Mouse (Mus musculus): ENCODE results near the gene Snx21. TPM values are rescaled to one million over a fixed set of nuclear protein-coding genes. Genes with fewer than 3 reads are reported as not detected.
"Not testable (repeated sequence)": the region's sequence is repeated elsewhere in the genome, so short reads cannot be mapped to it uniquely, and the experiment has no call there.

The Snx21 gene
- total RNA-seq, 2 experiments from 2014 or later: 29.2 to 35.3 TPM

DNA sequence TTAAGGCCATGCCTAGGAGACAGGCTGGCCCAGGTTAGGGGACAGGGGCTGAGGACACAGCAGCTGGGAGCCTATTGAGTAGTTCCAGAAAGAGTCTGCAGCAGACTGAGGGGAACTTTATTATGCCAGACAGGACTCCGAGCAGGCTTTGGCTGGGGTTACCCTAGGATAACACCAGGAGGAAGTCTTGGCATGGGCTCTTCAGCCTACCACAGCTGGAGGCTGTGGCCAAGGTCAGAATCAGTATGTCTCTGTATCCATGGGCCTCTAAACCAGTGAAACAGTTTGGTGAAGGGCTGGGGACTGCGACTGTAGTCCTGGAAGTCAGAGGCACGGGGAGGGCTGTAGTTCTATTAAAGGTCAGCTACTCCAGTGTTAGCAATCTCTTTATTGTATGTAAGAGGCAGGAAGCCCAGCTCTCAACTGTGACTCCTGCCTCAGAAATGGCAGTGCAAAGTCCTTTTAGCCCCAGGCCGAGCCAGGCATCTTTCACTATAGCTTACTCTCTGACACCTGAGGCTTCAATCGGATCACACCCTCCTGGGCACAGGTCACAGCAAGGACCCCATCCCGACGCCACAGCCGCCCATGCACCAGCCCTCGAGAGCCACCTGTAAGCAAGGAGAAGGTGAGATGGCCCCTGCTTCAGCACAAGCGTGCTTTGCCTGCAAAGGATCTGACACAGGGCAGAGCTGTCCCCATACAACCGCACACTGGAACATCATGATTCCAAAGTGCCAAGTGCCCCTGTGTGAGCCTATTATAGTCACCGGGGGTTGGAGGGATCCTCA, 7.0 kb downstream of the Snx21 start:
- DNase-seq: peak; percentile 53 to 56

DNA sequence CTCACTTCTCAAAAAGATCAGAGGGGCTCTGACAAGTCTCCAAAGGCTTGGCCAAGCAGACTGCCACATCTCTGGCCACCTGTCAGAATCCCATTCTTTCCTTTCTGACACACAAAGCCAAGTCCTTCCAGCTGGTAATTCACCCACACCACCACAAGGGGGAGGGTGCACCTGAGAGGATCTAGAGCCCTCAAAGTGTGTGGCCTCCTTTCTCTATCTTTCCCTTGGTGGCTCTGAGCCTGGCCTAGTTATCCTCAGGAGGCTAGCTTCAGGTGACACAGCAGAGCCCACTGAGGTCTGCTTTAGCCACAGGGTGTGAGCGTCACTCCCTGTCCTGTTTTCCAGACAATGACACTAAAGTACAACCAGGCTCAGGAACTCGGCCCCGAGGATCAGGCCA, 7.6 kb downstream of the Snx21 start:
- peak; percentile 65 to 77 for DNase-seq

DNA sequence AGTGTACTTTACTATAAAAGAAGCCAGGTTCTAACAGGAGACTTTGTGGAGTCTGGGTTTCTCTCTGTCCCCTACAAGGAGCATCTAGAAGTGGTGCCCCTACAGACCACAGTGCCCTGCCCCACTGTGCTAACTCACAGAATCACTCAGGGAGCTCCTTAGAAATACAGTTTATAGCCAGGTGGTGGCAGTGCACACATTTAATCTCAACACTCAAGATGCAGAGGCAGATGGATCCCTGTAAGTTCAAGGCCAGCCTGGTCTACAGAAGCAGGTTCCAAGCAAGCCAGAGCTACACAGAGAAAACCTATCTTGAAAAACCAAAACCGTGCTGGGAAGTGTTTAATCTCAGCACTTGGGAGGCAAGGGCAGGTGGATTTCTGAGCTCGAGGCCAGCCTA, 8.1 kb downstream of the Snx21 start:
- DNase-seq: no peak

DNA sequence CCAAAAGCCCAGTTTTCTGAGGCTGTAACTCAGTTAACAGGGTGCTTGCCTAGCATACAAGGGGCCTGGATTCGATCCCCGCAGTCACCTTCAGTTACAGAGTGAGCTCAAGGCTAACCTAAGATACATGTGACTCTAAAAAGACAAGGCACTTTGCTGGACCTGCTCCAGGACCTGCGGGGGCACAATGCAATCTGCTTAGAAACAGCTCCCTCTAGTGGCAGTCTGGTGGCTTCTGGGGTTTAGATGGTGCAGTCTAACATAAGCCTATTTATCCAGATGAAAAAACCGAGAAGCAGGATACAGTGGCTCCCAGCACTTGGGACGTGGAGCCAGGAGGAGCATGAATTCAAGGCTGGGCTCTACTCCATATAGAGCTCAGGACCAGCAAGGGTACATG, 8.7 kb downstream of the Snx21 start:
- peak; percentile 92 to 94 for DNase-seq

DNA sequence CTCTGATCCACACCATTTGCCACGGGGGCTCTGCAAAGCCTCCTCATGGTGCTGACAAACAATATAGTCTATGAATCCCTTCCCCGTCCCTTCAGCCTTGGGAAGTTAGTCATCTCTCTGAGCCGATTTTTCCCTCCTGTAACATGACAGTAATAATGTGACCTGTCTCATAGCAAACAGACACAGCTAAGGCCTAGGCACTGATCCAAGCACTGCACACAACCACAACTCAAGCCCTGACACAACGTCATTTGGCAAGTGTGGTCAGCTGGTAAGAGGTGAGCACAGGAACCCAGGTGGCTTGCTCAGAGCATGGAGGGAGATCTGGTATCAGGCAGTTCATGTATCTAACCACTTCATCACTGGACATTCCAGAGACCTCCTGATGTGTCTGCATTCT, 10.2 kb downstream of the Snx21 start:
- peak in 1 of 2 experiments; percentile 41 for DNase-seq

DNA sequence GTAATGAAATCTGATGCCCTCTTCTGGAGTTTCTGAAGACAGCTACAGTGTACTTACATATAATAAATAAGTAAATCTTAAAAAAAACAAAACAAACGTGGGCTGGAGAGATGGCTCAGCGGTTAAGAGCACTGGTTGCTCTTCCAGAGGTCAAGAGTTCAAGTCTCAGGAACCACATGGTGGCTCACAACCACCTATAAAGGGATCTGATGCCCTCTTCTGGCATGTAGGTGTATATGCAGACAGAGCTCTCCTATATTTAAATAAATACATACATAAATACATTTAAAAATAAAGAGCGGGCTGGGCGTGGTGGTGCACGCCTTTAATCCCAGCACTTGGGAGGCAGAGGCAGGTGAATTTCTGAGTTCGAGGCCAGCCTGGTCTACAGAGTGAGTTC, 12.9 kb downstream of the Snx21 start:
- not testable (repeated sequence) for DNase-seq

DNA sequence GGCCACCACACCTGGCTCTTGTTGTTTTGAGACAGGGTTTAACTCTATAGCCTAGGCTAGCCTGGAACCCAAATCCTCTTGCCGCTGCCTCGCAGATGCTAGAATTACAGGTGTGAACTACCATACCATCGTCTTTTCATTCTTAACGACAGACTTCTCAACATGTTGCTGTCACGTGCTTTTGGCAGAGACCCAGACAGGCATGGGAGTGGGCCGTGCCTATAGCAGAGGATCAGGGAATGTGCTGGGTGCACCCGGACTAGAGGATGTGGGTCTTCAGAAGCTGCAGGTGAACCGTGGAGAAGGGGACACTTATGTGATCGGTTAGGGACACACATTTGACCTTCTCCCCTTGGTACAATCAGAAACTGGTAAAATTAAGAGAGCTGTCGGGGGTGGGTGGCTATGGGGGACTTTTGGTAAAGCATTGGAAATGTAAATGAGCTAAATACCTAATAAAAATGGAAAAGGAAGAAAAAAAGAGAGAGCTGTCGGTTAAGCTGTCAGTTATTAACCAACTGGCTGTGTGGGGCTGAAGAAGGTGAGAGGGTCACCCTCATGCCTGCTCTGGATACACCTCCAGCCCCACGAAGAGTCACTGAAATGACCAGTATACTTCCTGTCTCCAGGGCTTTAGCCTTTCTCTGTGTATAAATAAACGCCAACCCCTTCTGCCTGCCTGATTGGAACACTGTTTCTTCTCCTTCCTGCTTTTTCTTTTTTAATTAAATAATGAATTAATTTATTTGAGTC, 14.8 kb downstream of the Snx21 start:
- DNase-seq: no peak

DNA sequence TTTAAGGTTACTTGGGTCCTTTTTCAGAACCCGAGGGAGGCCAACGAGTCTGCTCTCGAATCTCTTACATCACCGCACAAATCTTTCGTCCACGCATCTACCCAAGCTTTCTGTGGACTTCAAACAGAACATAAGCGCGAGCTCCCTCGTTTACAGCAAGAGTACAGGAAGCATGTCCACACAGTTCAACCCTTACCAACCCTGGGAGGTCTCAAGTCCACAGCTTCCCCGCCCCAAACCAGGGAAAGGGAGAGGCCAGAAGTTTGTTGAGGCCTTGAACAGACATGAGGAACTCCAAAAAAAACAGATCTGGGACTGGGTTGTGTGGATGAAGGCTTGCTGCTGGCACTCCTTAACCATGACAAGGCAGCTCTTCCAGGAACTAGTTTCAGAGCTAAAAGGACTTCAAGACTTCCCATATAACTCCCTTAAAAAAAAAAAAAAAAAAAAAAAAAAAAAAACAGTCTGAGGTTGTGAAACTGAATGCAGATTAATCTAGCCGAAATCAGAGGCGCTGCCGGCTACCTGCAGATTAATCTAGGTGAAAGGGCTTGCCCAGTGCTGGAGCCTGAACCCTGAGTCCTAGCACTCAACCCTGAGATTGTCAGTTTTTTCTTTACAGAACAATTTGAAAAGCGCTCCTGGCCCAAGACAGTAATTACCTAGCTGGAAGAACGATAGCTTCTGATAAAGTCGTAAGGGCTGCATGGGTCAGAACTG, 17.7 kb downstream of the Snx21 start:
- no peak for DNase-seq

DNA sequence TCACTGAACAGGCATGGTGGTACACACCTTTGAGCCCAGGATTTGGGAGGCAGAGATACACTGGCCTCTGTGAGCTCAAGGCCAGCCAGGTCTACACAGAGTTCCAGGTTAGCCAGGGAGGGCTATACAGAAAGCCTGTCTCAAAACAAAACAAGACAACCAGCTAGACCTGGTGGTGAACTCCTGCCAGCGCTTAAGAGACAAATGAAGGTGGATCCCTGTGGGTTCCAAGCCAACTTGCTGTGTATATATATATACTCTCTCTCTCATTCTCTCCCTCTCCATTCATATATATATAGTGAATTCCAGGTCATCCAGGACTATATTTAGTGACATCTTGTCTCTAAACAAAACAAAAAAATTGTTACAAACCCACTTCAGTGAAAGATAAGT, 18.3 kb downstream of the Snx21 start:
- no peak for DNase-seq

DNA sequence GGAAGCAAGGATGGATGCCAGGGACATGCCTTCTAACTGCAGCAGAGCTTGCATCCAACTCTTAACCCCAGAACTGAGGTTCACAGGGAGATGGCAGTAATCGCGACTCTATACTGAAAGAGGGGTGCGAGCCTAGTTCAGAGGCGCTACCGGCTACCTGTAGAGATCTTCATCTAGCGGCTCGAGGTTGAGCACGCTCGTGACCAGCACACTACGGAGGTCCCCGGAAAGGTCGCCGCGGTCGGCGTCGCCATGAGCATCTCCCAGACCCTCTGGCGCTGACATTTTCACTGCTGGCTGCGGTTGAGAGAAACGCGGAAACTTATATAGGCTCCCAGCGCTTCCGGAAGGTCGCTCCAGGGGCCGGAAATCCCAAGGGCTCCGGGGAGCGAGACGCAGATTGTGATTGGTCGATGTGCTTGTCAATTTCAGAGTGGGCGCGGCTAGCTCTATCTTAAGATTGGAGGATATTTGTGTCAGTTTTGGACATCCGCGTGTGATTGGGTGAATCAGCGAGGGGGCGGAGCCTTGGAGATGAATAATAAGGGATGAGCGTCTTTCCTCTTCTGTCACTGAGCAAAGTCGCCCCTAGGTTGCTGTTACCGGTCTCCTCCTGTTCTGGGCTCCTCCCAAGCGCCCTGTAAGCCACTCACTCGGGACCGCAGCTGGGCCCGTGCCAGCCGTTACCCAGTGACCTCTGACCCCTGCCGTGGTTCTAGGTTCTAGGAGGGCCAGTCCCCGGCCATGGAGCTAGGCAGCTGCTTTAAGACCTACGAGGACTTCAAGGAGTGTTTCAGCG, 19.1 kb downstream of the Snx21 start, which contains the start of the genes Acot8 and Zswim3:
Gene Acot8 (minus strand): TSS at position 350 of the 799 bp plus-strand sequence.
Gene Zswim3 (plus strand): TSS at position 566 of the 799 bp plus-strand sequence.
- peak; percentile 95 to 96 for DNase-seq

DNA sequence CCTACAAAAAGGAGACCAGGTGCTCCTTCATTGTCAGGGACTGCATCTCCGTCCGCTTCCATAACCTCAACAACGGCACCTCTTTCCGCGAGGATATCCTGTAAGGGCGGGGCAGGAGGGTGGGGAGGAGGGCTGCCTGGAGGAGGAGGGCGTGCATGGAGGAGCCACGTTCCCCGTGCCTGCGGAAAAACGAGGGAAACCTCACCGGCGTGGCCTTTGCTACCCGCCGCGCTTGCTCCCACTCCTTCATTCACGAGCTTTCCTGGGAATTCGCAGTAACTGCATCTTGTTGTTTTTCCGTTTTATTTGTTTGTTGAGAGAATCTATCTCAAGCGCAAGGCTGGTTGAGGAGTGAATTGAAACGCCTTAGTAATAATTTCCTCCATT, 19.7 kb downstream of the Snx21 start:
- DNase-seq: peak in 1 of 2 experiments; percentile 60

DNA sequence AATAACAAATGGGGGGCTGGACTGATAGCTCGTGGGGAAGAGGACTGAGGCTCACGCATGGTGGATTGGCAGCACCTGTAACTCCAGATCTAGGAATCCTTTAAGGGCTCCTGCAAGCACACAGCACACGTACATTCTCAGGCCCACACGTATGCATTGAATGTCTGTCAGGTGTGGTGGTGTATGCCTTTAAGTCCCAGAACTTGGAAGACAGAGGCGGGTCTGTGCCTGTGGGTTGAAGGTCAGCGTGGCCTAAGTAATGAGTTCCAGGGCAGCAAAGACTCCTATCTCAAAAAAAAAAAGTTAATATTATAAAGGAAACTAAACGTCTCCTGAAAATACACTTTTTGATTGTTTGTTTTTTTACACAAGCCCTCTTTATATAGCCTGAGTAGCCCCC, 21.0 kb downstream of the Snx21 start:
- DNase-seq: no peak

DNA sequence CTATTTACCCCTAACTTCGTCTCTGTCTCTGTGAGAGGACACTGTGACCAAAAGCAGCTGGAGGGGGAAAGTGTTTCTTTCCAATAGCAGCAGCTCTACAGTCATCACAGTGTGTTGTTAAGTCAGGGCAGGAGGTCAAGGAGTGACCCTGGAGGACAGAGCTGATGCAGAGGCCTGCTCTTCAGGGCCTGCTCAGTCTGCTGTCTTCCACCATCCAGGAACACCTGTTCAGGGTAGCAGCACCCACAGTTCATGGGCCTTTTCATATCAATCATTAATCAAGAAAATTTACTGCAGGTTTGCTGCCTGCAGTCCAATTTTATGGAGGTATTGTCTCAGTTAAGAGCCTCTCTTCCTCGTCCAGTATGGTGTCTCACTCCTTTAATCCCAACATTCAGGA, 27.9 kb downstream of the Snx21 start:
- DNase-seq: no peak

DNA sequence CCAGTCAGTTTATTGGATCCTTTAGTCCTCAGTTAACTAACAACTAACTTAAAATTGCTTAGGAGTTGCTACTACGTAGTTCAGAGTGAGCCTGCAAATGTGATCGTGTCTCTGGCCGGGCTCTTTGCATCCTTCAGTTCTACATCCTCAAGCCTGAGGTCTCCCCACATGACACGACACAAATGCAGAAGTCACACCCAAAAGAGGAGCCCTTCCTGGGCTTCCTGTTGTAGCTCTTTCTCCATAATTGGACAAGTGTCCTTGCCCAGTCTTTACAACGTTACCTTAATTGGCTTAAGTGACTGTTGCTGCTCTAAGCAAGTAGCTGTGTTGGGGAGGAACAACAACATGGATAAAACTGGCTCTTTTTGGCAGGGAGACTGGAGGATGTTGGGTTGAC, 29.7 kb downstream of the Snx21 start:
- no peak for DNase-seq

DNA sequence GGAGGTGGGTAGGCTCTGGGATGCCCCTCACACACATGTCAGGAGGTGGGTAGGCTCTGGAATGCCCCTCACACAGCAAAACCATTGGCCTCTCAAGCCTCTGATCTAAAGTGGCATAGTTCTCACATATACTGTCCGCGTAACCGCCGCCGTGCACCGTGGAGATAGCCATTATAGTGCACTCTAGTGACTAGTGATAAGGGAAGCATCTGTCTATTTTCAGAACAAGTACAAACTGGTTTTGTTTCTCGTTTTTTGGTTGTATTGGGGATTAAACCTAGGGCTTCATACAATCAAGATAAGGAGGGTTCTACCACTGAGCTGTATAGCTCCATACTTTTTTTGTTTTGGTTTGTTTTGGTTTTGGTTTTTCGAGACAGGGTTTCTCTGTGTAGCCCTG, 30.2 kb downstream of the Snx21 start:
- DNase-seq: no peak

DNA sequence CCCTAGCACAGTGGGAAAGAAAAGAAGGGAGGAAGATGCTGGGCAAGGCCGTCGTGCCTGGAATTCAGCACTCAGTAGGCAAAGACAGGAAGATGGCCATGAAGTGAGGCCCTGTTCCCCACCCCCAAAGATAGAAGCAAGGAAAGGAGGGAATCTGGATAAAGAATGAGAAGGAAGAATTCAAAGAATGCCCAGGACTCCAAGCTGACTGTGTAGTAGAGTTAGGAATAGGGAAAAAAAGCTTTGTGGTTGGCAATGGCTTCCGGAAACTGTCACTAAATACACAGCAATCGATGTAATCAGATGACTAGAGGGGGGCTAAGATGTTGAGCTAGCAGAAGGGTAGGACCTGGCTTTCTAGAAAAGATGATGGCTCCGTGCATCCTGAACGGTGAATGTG, 31.6 kb downstream of the Snx21 start:
- DNase-seq: no peak

DNA sequence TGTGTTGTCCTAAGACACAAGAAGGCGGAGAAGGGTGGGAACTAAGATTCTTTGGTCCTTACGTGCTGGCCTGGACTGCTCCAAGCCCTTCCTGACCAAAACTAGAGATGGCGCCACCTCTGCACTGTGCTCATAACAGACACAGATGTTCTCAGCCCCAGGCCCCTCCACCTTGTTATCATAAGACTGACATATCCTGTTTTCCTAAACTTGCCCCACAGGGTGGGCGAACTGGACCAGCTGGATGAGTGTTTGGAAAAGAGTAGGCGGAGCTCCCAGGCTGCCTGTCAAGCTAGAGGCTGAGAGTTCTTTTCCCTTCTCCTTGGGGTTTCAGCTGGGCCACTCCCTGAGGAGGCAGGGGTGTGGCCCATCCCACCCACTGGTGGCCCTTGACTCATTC, 32.1 kb downstream of the Snx21 start:
- DNase-seq: no peak

DNA sequence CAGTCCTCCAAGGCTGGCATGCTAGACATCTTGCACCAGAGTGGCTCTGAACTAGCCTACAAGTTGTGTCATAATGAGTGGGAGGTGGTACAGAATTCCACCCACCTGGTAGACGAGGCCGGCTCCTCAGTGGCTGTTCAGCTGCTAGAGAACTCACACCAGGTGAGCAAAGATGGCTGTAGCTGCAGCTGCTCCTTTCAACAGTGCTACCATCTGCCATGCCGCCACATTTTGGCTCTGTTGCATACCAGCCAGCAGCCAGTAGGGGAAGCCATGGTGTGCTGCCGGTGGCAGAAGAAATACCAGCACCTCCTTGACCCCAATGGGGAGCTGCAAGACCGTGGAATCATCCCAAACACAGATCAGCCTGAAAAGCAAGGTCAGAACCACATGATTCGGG, 35.4 kb downstream of the Snx21 start:
- DNase-seq: no peak

DNA sequence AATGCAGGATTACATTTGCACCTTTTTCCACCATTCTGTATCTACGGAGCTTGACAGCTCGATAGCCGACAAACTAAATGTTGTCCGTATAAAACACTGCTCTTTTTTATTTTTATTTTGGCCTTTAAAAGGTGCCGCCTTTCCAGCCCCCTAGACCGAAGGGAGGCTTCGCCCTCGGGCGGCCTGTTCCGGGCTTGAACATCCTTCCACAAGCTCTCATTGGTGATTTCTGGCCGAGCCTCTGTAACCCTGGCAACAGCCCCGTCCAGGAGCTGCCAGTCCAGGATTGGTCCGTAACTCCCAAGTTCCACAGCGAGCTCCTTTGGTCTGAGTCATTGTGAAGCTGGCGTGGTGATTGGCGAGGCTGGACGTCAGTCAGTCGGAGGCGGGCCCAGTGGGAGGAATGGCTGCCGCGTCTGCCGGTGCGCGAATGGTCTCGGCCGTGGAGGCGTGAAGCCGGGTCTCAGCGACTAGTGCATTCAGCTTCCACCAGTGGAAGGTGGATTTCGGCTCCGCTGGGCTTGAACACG, 37.1 kb downstream of the Snx21 start, which contains the start of gene Zswim1:
Gene Zswim1 (plus strand): TSS at position 51 of the 530 bp plus-strand sequence.
- peak; percentile 99 to 100 for DNase-seq

DNA sequence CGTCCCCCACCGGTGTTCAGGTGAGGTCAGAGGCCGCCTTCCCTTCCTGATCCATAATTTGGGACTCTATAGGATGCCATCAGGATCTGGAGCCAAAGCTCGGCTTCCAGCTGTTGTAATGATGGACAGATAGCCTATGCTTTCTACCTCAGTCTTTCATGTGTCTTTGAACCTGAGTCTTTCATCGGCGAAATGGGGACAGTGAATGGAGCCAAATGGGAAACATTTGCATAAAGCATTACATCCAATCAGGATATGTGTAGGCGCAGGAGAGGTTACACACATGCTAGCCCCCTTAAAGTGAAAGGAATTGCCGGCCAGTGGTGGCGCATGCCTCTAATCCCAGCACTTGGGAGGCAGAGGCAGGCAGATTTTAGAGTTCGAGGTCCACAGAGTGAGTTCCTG, 37.6 kb downstream of the Snx21 start:
- DNase-seq: peak in 1 of 2 experiments; percentile 40

DNA sequence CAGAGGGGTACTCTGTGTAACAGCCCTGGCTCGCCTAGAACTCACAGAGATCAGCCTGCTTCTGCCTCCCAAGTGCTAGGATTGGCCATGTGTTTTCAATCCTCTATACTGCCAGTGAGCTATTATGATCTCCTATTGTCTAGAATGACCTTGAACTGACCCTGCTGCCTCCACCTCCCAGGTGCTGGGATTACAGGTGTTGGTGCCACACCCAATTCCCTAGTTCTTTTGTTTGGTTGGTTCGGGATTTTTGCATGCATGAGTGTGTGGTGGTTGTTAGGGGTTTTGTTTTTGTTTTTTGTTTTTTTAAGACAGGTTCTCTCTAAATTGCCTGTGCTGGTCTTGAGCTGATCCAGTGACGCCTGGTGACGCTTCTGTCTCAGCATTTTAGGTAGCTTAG, 38.3 kb downstream of the Snx21 start:
- DNase-seq: no peak

DNA sequence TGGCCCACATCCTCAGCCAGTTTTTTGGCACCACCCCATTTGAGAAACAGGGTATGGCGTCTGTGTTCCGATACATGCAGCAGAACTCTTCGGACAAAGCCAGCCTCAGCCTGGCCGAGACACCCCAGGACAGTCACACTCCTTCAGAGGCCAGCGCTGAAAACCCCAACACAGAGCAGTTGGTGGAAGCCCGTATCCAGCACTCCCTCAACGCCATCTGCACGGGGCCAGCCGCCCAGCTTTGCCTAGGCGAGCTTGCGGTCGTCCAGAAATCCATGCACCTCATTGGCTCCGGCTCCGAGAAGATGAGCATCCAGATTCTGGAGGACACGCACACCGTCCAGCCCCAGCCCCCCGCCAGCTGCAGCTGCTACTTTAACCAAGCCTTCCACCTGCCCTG, 39.9 kb downstream of the Snx21 start:
- DNase-seq: no peak
